Mouse (Mus musculus) right cerebral cortex, postnatal 10 days (tissue): ENCODE data around the gene Cacng6.

ENCODE experiments used
- DNase-seq, 2 experiments: peaks; one replicate each; pipeline ENCODE4 v3.0.0; 2021; ENCODE audit warnings: low spot score in 2 of 2

The Cacng6 gene

DNA sequence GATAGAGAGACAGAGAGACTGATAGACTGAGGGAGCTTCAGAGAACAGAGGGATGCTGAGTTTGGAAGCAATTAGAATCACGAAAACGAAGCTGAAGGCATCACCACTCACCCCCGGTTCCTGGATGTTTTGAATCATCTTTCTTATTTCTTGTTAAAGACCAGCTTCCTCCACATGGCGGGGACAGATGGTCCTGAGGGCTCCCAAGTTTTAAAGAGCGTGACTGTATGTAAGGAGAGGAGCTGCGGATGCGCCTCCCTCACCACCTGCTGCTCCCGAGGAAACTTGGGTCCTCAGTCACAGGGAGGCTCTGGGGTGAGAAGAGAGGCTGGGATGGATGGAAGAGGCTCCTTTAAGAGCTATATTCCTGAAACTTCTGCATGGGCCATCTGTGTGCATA lies 36.3 kb downstream of the Cacng6 start:
- DNase-seq, result peak; percentile 62 to 82

DNA sequence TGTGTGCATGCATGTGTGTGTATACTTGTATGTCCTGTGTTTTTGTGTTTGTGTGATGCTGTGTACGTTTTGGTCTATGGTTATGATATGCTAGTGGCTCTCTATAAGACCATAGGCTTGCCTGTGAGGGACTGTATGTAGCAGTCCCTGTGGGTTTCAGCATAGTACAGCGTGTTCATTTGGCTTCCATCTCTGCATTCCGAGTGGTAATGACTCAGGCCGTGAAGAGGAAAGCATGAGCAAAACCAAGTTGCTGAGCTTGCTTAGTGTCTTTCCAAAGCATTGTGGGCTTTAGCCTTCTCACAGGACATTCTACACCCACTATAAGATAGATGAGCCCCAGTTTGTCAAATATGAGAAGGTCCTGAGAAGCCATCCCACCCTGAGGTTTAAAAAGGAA lies 39.3 kb downstream of the Cacng6 start:
- DNase-seq, result no peak

DNA sequence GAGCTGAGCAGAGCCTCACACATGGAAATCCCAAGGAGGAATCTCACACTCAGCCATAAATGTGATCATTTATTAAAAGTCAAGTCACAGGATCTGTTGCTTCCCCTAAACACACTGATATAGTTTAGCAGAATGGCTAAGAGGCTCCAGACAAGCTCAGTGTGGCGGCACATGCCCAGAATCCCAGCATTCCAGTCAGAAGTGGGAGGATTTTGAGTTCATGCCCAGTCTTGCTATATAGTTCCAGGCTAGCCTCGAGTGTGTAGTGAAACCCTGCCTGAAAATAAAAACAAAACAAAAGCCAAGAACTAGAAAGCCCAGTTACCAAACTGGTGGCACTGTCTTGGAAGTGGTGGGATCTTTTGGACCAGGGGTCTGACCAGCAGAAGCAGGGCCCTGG lies 44.6 kb downstream of the Cacng6 start:
- DNase-seq, result no peak

- DNase-seq, result no peak
Observed at GRCm38 (mm10) chr7:3472774-3473173, 48.8 kb downstream of the Cacng6 start.

GRCm38 (mm10) chr7:3474291-3475080 lies 50.5 kb downstream of the Cacng6 start:
- DNase-seq, result no peak

DNA sequence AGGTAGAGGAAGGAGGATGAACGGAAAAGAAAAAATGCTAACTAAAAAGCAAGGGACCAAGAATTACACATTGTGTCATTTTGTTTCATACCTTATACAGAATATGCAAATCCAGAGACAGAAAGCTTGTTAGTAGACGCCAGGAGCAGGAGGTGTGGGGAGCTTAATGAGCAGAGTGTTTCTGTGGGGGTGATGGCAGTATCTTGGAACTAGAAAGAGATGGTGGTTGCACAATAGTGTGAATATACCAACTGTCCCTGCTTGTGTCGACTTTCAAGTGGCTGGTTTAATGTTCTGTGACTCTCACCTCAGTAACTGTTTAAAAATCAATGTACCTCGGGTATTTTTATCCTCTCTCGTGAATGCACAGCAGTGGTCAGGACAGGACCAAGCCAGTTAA lies 52.7 kb downstream of the Cacng6 start:
- peak in 1 of 2 experiments; percentile 56 for DNase-seq

DNA sequence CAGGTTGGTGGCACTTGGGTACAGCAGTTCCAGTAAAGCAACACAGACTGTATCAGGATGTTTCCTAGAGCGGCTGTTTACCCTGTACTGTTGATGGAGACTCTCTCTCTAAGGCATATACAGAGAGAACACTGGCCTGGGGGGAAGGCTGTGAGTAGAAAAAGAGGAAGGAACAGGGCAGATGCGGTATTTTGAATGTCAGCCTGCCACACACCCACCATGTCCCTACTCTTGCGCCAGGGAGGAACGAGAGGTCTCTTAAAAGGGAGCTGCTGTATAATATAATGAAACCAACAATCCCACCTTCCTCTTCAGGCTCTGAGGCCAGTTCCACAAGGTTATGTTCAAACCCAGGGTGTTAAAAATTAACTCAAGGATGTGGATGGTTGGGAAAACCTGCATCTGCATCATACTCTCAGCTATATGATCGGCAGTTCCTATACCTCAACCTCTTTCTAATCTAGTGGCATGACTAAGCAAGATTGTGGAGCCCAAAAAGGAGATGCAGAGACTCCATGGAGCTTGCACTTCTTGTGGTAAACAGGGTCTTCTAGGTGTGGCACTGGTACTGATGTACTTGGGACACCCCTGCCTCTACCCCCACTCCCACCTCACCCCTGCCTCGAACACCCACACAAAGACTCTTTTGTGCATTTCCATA lies 58.1 kb downstream of the Cacng6 start:
- no peak for DNase-seq
